Mouse (Mus musculus) stomach, postnatal 0 days (tissue): ENCODE measurements around the gene Rad51.

ENCODE experiments used
- CTCF ChIP-seq: IDR thresholded peaks from 2 replicates; pipeline ENCODE4 v1.5.1; 2016; ENCODE audit warnings: antibody characterized with exemption, low read depth, mild to moderate bottlenecking, moderate library complexity
- EP300 ChIP-seq: optimal IDR thresholded peaks from 2 replicates; pipeline ENCODE3; 2016; ENCODE audit warnings: antibody characterized with exemption

DNA sequence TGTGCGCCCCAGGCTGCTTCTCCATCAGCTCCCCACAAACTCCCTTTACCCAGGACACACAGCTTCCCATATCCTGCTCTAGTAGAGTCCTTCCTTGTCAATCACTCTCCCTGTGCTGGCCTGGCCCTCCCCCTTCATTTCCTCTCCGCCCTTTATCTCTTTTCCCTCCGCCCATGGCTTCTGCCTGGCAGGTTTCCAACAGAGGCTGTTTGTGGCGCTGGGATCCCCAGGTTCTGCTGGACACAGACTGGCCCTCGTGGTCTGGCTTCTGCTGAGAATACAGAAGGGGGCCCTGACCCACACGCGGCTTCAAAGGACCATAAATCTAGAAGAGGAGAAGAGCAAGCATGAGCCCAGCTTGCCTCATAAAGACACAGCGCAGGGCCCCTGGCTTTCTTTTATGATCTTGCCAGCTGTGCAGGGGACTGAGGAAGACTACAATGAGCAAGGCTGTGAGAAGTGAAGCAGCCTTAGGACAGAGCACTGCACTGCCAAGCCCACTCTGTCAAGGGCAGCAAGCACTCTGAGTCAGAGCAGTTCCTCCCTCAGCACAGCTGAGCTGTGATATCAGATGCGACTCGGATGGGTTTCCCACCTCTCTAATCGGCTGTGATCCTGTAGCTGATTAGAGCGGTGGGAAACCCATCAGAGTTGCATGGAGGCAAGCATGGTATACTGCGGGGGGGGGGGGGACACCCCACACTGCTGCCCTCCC lies 60.4 kb downstream of the Rad51 start:
- TF ChIP-seq EP300 (no peak), CTCF (no peak)
